Mouse (Mus musculus): Measurements from ENCODE around the gene Gm15127.
"Not testable (repeated sequence)": the region's sequence is repeated elsewhere in the genome, so short reads cannot be mapped to it uniquely, and the experiment has no call there.

Gm15127 gene

GRCm38 (mm10) chrX:148663298-148663697 lies at the start of gene Gm15127:
Gene Gm15127 (plus strand): TSS chrX:148663598.
- not testable (repeated sequence) for DNase-seq (ENCODE audit: low spot score)

- DNase-seq (ENCODE audit: low spot score) = not testable (repeated sequence)
Observed at GRCm38 (mm10) chrX:148615053-148615452, 48.3 kb upstream of the Gm15127 start, which contains the start of gene Gm8334. Gene Gm8334 (minus strand): TSS chrX:148615153.

- DNase-seq (ENCODE audit: low spot score) = not testable (repeated sequence)
Observed at GRCm38 (mm10) chrX:148676290-148676689, 12.9 kb downstream of the Gm15127 start.
